Mouse (Mus musculus) frontal cortex, adult 2 months (tissue): ENCODE results near the gene Dgkb. TPM values are rescaled to one million over a fixed set of nuclear protein-coding genes. Genes with fewer than 3 reads are reported as not detected.

ENCODE experiments used
- DNase-seq, 2 experiments: peaks; one replicate each; pipeline ENCODE4 v3.0.0; 2022; ENCODE audit warnings: low spot score in 1 of 2; ENCODE audit errors: extremely low spot score in 1 of 2
- polyA plus RNA-seq: library from polyadenylated mRNA; depleted of rRNA; stranded (reverse); fragments of >200 nt; gene quantifications from 2 replicates; pipeline ENCODE4 v1.2.3, GENCODE M21; 2012

Gene Dgkb
- polyA plus RNA-seq, 1 experiment: 66.4 TPM

DNA sequence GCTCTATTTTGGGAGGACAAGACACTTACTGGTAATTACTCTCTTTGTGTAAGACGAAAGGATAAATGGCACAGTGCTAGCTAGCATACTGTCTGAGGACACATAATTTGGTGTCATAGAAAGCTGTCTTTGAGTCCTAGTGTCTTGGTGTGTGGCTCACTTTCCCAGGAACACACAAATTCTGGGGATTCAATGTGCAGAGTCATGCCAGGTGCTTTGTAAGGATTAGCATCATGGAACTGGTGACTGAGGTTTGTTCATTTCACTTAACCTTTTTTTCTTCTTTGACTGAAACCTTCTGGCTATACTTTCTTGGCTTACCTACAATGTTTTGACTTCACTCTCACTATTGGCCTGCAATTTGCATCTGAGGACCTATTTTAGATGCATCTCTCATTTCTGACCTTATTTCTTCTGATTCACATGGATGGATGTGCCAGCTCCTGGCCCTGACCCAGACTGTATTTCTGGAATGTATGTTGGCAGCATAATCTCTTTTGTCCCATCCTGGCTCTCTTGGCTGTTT, 170.6 kb downstream of the Dgkb start:
- DNase-seq: peak in 1 of 2 experiments; percentile 23

GRCm38 (mm10) chr12:37993221-37993620, 175.7 kb downstream of the Dgkb start:
- no peak for DNase-seq

DNA sequence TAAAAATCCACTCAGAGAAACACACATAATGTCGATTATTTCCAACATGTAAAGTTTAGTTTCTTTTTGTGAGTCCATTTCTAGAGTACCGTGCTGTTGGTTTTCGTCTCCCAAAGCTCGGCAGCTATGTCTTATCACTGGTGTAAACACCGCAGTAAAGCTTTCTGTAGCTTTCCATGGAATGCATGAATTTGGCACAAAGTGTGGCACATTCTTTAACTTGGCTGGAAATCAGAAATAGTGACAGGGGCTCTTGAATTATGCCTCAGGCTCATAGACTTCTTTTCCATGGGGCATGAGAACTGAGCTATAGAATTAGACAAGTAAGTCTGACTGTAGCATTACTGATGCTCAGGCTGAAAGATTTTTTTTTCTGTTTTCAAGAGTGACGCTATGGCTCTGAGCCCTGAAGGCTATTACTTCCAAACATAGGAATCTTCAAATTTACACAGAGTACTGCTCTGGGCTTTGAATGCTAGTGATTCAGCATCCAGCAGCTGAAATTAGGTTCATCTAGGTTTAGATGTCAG, 179.0 kb downstream of the Dgkb start:
- no peak for DNase-seq

DNA sequence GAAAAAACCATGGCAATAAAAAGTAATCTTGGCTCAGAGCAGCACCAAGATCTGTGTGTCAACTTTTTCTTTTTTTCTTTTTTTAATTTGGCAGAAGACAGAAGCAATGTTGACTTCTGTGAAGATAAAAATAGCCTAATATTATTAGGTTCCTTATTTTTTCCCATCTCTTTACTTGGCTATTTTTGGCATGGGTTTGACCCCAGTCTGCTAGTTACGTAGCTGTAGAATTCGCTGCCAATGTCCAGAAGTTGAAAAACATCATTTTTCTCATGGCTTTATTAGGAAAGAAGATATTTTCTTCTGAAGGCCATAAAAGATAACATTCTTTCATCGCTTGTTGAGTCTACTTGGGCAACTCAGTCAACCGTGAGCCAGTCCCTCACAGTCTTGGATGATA, 200.1 kb downstream of the Dgkb start:
- no peak for DNase-seq

DNA sequence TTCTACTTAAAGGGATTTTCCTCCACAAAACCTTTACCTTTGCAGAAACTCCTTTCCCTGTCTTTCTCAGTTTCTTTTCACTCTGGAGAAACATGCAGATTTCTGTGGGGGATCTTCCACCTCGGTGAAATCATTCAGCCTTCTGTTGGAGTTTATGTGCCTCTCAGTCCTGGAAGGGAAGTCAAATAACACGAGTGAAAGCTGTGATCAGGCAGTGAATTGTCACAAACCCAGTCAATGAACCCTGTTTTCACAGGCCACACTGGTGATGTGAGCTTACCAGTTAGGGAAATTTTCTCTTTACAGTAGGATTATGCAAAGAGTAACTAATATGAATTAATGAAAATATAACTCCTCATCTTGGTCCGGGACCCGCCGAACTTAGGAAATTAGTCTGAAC, 229.7 kb downstream of the Dgkb start:
- DNase-seq: no peak

DNA sequence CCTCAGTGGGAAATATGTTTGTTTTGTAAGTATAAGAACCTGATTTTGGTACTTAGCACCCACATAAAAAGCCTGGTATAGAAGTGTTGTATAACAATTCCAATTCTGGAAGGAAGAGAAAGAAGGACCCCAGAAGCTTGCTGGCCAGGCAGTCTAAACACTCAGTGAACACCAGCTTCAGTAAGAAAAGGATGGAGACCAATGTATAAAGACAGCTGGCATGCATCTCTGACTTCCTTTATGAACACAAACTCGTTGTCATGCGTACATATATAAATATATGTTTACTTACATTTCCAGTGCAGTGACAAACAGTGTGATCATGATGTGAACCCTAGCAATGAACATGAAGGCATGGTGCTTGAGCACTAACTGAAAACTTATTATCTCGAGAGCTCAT, 270.7 kb downstream of the Dgkb start:
- DNase-seq: no peak

DNA sequence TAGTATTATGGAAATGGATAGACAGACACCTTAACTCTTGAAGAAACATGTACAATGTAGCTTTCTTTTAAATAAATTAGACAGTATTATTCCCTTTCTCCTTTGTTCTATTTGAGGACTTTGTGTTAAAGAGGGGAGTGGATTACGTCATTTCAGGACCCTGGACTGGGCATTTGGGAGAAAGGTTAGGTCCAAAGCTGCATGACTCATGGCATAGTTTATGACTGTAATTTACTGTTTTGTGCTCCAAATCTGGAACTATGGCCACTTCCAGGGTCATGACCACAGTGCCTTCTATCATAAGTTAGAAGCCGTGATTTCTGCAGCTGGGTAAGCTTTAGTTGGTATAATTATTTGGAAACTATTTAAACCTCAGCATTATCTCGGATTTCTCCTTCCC, 294.4 kb downstream of the Dgkb start:
- DNase-seq: no peak

DNA sequence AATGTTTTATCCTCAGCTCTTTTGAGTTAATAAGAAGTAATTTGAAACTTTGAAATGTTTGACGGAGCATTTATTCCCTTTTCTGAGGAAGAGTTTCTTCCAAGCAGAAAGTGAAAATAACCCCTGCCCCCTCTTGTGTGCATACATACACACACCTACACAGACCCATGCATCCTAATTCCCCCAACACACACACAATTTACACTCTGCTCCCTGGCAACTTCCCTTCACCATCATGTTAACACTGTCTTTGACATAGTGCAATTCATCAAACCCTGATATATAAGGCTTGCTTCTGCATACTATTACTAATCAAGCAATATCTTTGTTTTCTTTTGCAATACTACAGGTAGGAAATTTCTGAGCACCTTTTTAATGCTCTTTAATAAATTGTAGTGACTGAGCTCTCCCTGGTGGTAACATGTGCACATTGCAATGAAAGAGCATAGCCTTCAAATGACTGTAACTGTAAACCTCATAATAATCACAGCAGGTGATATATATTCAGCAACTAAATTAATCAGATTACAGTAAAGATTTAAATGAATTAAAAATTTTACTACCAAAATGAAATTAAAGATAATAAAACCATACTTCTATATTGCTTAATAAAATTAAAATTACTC, 297.6 kb downstream of the Dgkb start:
- DNase-seq: peak in 1 of 2 experiments; percentile 65

GRCm38 (mm10) chr12:38123524-38123923, 306.0 kb downstream of the Dgkb start:
- peak in 1 of 2 experiments; percentile 56 for DNase-seq

GRCm38 (mm10) chr12:38125297-38125696, 307.8 kb downstream of the Dgkb start:
- no peak for DNase-seq

DNA sequence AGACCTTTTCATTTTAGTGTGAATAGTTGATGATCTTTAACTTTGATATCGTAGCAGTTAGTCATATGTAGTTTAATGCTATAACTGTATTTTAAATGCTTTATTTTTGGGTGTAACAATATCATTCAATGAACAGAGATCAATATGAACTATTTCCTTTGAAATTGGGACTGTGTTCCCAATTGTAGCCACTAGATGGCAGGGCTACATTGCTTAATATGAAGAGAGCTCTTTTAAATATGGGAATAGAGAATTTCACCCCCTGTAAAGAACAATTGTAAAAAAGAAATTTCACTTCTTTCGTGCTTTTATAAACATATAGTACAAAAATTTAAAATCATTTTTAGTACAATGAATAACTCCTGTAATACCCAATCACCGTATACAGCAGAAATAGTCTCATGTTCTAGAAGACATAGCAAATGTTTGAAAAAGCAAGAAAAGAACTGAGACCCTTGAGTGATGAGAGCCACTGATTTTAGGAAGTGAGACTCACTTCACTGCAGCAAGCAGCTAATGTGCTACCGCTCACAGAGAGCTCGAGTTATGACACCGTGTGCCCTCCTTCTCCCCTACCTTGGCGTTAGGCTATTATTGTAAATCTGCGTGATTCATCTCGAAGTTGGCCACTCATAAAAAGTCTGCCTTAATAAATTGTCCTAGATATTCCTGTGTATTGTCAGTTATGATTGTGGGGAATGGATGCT, 312.8 kb downstream of the Dgkb start:
- DNase-seq: peak in 1 of 2 experiments; percentile 73

DNA sequence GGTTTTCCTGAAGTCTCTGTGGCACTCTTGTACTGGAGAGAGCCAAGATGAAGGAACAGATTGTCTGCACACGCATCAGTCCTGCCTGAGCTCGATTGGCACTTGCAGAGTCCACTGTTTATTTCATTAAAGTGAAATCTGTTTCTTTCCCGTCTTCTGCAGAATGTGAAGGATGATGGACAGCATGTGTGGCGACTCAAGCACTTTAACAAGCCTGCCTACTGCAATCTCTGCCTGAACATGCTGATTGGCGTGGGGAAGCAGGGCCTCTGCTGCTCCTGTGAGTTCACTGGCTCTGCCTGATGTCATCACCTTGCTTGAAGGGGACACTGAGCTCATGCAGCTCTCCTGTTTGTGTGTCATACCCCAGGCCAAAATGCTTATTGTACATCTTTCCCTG, 318.9 kb downstream of the Dgkb start:
- DNase-seq: no peak

DNA sequence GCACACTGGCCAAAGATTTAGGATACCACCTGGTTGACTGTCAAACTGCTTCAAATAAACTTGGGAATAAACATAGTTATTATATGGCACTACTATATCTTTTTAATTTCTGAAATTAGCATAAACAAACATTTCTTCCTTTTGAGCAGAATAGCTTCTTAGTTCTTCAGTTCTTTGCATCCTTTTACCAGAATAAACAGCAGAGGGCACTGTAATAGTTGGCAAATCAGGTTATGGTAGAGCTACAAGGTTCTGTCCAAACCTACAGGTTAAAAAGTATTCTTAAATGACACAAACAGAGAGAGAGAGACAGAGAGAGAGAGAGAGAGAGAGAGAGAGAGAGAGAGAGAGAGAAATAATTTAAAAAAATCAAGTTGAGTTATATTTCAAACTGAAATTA, 322.5 kb downstream of the Dgkb start:
- DNase-seq: peak in 1 of 2 experiments; percentile 56

GRCm38 (mm10) chr12:38232665-38233064, 415.1 kb downstream of the Dgkb start:
- no peak for DNase-seq

DNA sequence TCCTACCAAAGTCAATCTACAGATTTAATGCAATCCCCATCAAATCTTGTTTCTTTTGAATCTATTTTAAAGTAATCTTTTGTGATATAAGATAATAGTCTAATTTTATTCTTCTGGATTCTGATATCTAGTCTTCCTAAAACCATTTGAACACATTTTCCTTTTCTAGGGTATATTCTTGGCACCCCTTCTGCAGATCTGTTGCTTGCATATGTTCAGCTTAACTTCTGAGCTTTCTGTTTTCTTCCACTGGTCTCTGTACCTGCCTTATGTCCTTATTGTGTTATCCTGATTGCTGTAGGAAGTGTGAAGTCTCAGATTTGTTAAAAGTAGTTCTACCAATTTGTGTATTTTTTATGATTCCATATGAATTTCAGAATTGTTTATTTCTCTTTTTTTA, 451.3 kb downstream of the Dgkb start:
- no peak for DNase-seq

DNA sequence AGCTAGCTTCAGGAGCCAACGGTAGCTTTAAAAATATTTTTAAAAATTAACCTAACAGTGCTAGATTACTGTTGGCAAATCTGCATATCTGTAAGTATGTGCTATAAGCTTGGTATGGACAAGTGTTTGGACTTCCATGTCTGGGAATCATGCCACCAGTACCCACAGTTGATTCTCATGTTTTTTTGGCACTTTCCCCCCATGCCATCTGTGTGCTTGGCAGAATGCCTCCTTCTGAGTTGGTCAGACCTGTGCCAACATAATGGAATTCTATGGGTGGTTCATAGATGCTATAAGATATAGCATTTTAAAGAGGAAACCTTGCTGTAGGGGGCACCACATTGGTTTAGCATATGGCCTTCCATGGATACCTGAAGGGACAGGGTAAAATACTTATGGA, 484.0 kb downstream of the Dgkb start:
- peak; percentile 24 to 74 for DNase-seq

DNA sequence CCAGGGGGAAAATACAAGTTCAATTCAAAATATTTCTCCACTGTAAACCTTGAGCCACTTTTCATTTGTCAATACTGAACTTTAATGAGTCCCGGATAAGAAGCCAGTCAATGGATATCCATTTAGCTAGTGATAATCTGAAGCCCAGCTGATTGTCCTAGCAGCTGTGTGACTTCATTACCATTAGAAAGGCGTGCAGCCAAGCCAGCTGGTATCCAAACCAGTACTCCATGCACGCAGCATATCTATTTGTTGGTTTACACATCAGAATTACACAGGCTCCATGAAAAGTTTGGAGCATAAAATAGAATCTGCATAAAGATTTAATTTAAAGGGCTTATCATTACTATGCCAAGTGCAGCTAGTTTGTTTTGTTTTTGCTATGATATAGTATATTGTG, 486.3 kb downstream of the Dgkb start:
- DNase-seq: no peak

- DNase-seq: no peak
These were observed 486.7 kb downstream of the Dgkb start for GRCm38 (mm10) chr12:38304245-38304644.

DNA sequence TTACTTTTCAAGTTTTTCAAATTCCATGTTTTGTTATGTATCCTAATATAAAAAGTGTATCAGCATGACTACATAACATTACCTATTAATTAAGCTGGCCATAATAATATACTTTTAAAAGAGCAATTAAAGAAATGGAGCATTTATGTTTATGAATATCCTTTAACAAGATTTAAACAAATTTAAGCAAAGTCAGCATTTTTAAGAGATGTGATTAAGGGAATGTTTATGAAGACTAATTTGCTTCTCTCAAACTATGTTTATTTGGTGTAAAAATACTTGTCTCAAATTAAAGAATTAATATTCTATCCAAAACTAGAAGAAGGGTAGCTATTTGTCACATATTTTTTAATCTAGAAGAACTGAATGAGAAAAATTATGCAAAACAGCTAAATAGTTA, 492.4 kb downstream of the Dgkb start:
- DNase-seq: no peak

- DNase-seq: no peak
These were observed 510.3 kb downstream of the Dgkb start for GRCm38 (mm10) chr12:38327729-38328271.

DNA sequence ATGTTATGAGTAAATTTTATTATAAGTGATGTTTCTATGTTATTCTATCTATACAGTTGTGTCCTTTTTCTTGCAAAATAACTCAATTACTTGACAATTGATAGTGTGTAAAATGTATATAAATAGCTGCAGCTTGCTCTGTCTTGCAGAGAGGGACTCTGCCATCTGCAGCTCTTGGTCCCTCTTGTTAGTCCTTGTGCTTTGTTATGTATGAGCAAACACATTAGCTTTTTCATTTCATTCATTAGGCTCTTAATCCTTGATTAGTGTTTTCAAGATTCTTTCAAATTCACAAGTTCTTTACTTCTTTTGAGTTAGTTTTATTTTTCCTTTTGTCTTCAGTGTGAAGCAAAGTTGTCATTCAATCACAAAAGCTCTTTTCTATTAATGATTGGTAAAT, 511.3 kb downstream of the Dgkb start:
- DNase-seq: no peak

DNA sequence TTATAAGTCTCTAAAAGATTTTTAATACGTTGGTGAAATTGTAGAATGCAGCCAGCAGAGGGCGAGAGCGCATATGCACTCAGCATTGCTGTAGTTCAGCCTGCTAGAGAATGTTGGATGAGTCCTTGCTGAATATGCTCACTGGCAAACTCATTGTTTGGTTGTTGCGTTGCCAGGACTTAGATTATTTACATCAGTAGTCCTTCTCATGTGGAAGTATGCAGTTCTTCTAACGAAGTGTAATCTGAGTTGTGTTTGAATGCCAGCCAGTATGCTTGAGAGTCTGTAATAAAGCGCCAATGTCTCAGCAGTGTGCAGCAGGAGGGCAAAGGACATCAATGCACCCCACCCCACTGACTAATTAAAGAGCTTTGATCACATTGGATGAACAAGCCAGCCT, 525.1 kb downstream of the Dgkb start:
- DNase-seq: peak; percentile 37 to 84
